Mouse (Mus musculus) cerebellum, postnatal 14 days (tissue): ENCODE measurements around the gene 4930596D02Rik.

Experiments used
- DNase-seq, 2 experiments: peaks; one replicate each; pipeline ENCODE4 v3.0.0; 2021; ENCODE audit warnings: mixed read lengths in 2 of 2

4930596D02Rik gene

DNA sequence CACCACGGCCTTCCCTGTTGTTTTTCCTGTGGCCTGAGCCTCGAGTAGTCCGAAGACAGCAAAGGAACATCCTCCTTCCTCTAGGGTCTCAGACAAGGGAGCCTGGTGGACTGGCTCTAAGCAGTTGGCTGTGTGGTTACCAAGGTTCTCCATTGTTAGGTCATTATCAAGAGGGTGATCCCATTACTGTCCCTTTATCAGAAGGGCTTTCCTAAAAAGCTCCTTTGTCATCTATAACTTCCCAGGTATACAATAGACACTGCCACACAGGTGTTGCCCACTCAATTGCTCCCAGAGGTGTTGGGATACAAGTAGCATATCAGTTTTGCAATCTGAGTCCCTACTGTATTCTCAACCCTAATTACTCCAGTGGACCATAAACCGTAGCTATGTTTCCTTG, at the start of gene 4930596D02Rik:
TSS of gene 4930596D02Rik (minus strand) at position 101 of the 400 bp plus-strand sequence.
- no peak for DNase-seq

DNA sequence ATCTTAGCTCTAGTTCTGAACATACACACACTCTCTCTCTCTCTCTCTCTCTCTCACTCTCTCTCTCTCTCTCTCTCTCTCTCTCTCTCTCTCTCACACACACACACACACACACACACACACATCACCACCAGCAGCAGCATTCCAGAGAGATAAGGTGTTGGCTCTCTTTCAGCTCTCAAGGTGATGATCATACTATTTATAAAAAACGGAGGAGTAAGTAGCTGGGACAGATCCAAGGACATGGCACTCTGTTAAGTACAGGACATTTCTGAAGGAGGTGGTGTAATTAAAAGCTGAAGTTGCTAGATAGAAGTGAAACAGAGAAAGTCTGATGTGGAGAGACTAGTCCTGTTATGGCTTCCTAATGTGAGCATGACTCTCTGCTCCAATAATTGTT, 41.5 kb upstream of the 4930596D02Rik start:
- DNase-seq = no peak

DNA sequence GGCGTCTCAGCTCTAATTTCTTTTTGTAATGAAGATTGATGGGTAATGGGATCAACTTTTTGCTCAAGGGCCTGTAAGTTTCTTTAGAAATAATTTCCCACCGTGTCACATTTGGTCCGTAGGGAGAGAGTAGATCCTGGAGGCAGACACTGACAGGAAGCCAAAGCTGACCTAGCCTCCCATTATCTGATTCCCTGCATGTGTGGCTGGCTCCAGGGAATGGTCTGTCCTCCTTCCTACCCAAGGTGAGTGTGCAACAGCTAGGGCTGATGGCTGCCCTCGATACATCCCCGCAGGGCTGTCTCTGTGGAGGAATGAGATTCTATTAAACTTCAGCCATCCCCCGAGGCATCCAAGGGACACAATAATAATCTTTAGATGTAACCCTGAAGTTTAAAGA, 33.5 kb upstream of the 4930596D02Rik start:
- peak; percentile 6 for DNase-seq

DNA sequence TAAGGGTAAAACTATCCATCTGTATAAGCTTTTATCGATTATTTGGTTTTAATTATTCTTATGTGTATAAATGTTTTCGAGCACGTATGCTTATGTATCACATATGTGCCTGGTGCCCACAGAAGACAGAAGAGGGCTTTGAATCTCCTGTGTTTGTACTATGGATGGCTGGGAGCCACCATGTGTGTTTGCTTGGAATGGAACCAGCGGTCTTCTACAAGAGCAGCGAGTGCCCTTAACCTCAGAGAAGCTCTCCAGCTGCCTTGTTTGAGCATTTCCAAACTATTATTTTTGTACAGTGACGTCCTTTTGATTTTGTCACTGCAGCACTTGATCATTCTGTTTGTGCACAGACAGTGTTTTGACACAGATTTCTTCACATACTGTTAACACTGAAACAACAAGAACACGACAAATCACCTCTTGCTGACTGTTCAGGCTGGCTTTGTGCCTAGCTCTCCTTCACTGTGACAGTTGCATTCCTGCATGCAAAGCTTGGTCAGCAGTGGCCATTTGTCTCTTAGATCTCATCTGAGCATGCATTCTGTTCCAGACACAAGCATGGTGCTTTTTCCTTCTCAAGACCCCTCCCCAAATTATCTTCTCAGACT, 30.4 kb upstream of the 4930596D02Rik start:
- peak; percentile 58 to 66 for DNase-seq

DNA sequence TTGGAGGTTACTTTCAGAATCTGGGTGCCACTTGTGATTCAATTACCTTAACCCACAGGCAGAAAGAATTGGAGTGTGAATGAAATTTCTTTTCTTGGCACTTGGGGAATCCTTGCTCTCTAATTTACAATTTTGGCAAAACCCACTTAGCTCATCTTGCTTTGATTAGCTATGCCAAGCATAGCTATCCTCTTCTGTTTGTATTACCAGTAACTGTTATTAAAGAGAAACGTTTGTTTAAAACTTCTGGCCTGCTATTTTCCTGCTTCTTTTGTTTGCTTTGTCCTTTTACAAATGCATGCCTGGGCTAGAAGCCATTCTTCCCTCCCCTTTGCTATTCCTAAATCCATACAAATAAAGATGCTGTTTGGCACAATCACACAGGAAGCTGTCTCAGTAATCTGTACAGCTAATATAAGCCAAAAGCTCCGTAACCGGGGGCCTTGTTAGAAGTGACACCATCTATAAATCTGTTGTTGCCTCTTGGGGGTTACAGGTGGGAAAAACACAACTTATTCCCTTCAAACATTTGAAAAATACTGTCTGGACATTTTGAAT, 19.0 kb downstream of the 4930596D02Rik start:
- peak in 1 of 2 experiments; percentile 18 for DNase-seq

DNA sequence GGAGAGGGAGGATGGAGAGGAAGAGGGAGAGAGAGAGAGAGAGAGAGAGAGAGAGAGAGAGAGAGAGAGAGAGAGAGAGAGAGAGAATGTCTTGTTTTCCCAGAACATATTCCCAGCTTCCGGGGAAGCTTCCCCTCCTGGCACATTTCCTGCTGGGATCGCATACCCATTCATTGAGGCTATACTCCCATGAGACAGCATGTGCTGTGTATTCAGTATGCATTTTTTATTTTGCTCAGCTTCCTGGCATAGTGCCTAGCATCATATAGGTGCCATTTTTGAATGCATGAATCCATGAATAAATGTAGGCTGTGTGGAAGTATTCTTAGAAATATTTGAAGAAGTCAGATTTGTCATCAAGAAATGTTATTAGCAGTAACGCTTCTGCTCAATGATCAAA, 31.7 kb downstream of the 4930596D02Rik start:
- DNase-seq = no peak

DNA sequence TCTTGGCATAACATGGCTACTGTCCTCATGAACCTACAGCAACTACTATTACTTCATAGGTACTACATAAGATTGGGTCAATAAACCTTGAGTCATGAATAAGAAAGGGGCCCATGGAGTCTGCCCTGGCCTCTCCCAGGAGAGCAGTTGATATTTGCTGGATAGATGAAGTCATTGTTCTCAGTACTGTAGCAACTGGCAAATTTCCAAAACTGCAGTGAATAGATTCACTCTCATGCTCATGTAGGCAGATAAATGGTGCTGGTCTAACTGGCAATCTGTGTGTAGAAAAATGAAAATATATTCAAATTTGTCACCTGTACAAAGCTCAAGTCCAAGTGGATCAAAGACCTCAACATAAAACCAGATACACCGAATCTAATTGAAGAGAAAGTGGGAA, 38.5 kb downstream of the 4930596D02Rik start:
- no peak for DNase-seq
